Mouse (Mus musculus) forebrain, embryonic 14.5 days (tissue): ENCODE results near the gene Carns1. TPM values are rescaled to one million over a fixed set of nuclear protein-coding genes. Genes with fewer than 3 reads are reported as not detected.

Experiments used
- ATAC-seq: fragments of 200-750 bp; cut with Nextera tagmentation; 2 replicates; pipeline ENCODE4 v1.8.0; 2017; ENCODE audit warnings: mild to moderate bottlenecking, moderate library complexity
- DNase-seq: peaks from one replicate; pipeline ENCODE4 v3.0.0-alpha.2; 2015; ENCODE audit warnings: low spot score
- H3K27ac ChIP-seq: fragments of 300-500 bp; sonication (generic); 2 replicates; pipeline ENCODE4 v1.5.1; 2014; ENCODE audit warnings: low read depth, mild to moderate bottlenecking, control low read depth, low read length, moderate library complexity
- H3K27me3 ChIP-seq: fragments of 300-500 bp; sonication (generic); replicated peaks from 2 replicates; pipeline ENCODE4 v1.6.1; 2014; ENCODE audit warnings: low read length, control low read depth, mixed read lengths; ENCODE audit not compliant: control insufficient read depth, insufficient read depth
- H3K36me3 ChIP-seq: fragments of 300-500 bp; sonication (generic); 2 replicates; pipeline ENCODE4 v1.6.1; 2014; ENCODE audit warnings: low read length, control low read depth; ENCODE audit not compliant: control insufficient read depth, insufficient read depth
- H3K4me1 ChIP-seq: fragments of 300-500 bp; sonication (generic); 2 replicates; pipeline ENCODE4 v1.6.1; 2014; ENCODE audit warnings: antibody characterized with exemption, low read length, control low read depth; ENCODE audit not compliant: control insufficient read depth, insufficient read depth
- H3K4me2 ChIP-seq: fragments of 300-500 bp; sonication (generic); 2 replicates; pipeline ENCODE4 v1.6.1; 2014; ENCODE audit warnings: mild to moderate bottlenecking, control low read depth, low read length
- H3K4me3 ChIP-seq: fragments of 300-500 bp; sonication (generic); 2 replicates; pipeline ENCODE4 v1.5.1; 2014; ENCODE audit warnings: low read depth, low read length, control low read depth
- H3K9ac ChIP-seq: fragments of 300-500 bp; sonication (generic); 2 replicates; pipeline ENCODE4 v1.6.1; 2014; ENCODE audit warnings: mild to moderate bottlenecking, low read length, control low read depth, moderate library complexity
- H3K9me3 ChIP-seq: fragments of 300-500 bp; sonication (generic); replicated peaks from 2 replicates; pipeline ENCODE4 v1.6.1; 2016; ENCODE audit warnings: low read length, control low read depth, mixed read lengths; ENCODE audit not compliant: control insufficient read depth
- WGBS: fragments of 180-500 bp; shearing (Covaris S2); extraction: QIAGEN DNeasy Blood & Tissue Kit; methylation state at CpG from one replicate; pipeline ENCODE4 v1.1.7; 2014; 5-methylcytosine and 5-hydroxymethylcytosine counted together
- polyA plus RNA-seq: library from polyadenylated mRNA; unstranded; fragments of >200 nt; fragmentation: Nextera tagmentation; extraction: Ambion mirVana; gene quantifications from 2 replicates; pipeline ENCODE4 v1.2.1, GENCODE M21; 2014

The Carns1 gene
- polyA plus RNA-seq, 1 experiment from 2014 or later, result 3.9 TPM

DNA sequence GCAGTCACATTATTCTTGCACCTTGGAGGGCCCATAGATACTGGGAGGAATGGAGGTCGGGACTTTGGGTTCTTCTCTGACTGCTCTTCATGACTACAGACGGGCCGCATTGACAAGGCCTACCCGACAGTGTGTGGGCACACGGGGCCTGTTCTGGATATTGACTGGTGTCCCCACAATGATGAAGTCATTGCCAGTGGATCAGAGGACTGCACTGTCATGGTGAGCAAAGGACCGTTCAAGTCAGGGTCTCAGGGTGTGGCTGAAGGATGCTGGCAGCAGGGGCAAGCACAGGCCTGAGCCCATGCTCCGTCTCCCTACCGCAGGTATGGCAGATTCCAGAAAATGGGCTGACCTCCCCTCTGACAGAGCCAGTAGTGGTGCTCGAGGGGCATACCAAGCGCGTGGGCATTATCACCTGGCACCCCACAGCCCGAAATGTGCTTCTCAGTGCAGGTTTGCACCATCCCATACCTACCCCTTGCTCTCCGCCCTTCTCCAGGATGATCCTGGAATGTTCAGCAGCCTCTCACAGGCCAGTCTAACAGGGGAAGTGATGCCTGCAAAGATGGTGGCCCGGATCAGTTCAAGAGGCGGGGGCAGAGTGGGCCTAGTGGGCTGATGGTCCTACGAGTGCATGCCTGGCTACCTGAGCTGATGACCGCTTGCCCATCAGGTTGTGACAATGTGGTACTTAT is 25.4 kb downstream of the Carns1 start:
- DNase-seq, result no peak
- no peaks in the 10 kb centered on the region for H3K9me3 ChIP-seq
- no peak overlapping the region for H3K4me3 ChIP-seq
- H3K4me1 ChIP-seq, result peaks cover 10% of the 10 kb centered on the region
- no peak for ATAC-seq
- H3K36me3 ChIP-seq, result peaks cover 32% of the 10 kb centered on the region
- H3K27ac ChIP-seq, result no peak overlapping the region
- 95% methylated on average over 17 of the region's 17 CpGs for WGBS
- no peaks in the 10 kb centered on the region for H3K27me3 ChIP-seq
- no peak overlapping the region for H3K9ac ChIP-seq
- H3K4me2 ChIP-seq, result no peak overlapping the region

DNA sequence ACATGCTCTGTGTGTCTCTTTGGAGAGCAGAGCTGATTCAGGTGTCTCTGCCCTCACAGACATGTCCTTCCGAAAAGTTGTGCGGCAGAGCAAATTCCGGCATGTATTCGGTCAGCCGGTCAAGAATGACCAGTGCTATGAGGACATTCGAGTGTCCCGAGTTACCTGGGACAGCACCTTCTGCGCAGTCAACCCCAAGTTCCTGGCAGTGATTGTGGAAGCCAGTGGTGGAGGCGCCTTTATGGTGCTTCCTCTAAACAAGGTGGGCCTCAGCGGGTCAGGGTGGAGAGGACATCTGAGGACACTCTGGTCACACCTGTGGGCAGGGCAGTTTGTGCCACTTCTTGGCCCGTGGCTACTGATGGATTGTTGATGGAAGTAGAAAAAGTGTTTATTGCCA is 26.0 kb downstream of the Carns1 start:
- Histone ChIP-seq H3K27me3 (no peaks in the 10 kb centered on the region), H3K4me1 (peaks cover 10% of the 10 kb centered on the region), H3K36me3 (peaks cover 32% of the 10 kb centered on the region), H3K9ac (peak overlapping the region; percentile 74), H3K27ac (no peak overlapping the region), H3K4me3 (peak overlapping the region; percentile 57), H3K9me3 (no peaks in the 10 kb centered on the region), H3K4me2 (peak overlapping the region; percentile 79)
- DNase-seq (no peak), ATAC-seq (no peak)
- 93% methylated on average over 11 of the region's 11 CpGs for WGBS

DNA sequence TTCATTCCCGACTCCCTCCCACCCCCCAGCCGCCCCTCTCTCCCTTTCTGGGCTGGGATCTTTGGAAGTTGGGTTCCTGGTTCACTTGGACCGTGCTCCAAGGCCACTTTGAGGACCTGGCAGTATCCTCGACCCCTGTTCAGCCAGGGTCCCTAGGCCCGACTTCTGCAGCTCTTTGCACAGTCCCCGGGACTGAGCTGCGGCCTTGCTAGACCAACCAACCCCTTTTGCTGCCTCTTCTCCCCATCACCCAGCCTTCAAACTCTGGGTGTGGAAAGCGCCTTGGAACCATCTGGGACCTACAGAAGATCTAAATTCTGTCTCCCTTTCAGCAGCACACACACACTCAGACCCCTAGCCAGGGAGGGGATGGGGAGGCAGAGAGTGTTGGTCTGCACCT is 26.5 kb downstream of the Carns1 start:
- 3% methylated on average over 7 of the region's 8 CpGs for WGBS
- no peaks in the 10 kb centered on the region for H3K27me3 ChIP-seq
- H3K36me3 ChIP-seq, result peaks cover 32% of the 10 kb centered on the region
- peak overlapping the region; percentile 79 for H3K4me2 ChIP-seq
- H3K9ac ChIP-seq, result peak overlapping the region; percentile 74
- peak overlapping the region; percentile 57 for H3K4me3 ChIP-seq
- peaks cover 10% of the 10 kb centered on the region for H3K4me1 ChIP-seq
- ATAC-seq, result peak; percentile 37; the same call in 1 of the 2 replicates
- no peak overlapping the region; the same call in 1 of the 2 replicates for H3K27ac ChIP-seq
- no peak for DNase-seq
- H3K9me3 ChIP-seq, result no peaks in the 10 kb centered on the region

DNA sequence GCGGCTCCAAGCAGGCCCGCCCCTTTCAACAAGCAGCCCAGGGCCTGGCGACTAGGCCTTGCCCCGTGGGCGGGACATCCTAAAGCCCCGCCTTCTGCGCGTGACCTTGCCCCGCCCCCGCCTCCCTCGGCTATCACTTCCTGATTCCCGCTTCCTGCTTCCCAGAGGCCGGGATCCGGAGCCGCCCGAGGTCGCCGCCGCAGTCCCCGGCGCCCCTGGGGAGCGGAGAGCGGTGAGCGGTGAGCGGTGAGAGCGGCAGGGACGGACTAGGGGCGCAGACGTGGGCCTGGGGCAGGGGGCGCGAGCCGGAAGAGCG is 26.8 kb downstream of the Carns1 start, which contains the start of gene Coro1b:
Gene Coro1b (plus strand): TSS at position 129 of the 316 bp plus-strand sequence.
- peak; percentile 93 for DNase-seq
- 2% methylated on average over 32 of the region's 33 CpGs for WGBS
- Histone ChIP-seq H3K27me3 (no peaks in the 10 kb centered on the region), H3K9ac (peak within 1 kb of the TSS; percentile 74), H3K27ac (no peak within 1 kb of the TSS; the same call in 1 of the 2 replicates), H3K36me3 (peaks cover 29% of the 10 kb centered on the region), H3K4me3 (peak within 1 kb of the TSS; percentile 57), H3K4me1 (peaks cover 10% of the 10 kb centered on the region), H3K4me2 (peak within 1 kb of the TSS; percentile 79), H3K9me3 (no peaks in the 10 kb centered on the region)
- ATAC-seq, result peak; percentile 97

DNA sequence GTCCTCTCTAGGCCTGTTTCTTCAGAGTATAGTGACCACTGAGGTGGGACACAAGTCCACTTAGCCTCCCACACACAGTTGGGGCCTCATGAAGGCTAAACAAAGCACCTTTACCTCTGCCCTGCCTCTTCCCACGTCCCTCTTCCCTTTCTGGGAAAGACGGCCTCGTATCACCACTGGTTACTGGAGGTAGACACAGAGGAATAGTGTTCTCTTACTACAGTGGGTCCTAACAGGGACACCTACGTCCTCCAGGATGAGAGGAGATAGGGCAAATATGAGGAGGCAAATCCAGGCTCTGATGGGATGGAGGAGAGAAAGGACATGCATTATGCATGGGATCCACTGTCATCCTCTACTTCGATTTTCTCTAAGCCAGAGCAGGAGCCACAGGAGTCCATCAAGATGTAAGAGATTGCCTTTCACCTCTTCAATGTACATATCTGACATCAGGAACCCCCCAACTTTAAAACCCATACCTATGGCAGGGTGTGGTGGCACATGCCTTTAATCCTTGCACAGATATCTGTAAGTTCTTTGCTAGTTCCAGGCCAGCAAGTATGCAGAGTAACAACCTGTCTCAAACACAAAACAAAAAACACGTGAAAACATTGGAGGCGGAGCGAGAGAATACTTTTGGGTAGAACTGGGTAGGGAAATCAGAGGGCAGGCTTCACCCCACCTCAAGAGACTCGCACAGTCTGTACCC is 27.3 kb downstream of the Carns1 start:
- DNase-seq (no peak), ATAC-seq (peak; percentile 15; the same call in 1 of the 2 replicates)
- Histone ChIP-seq H3K9me3 (no peaks in the 10 kb centered on the region), H3K27me3 (no peaks in the 10 kb centered on the region), H3K36me3 (peaks cover 24% of the 10 kb centered on the region), H3K9ac (peak overlapping the region; percentile 74), H3K27ac (no peak overlapping the region), H3K4me2 (peak overlapping the region; percentile 79), H3K4me1 (peaks cover 10% of the 10 kb centered on the region), H3K4me3 (peak overlapping the region; percentile 57)
- 34% methylated on average over 9 of the region's 9 CpGs for WGBS

DNA sequence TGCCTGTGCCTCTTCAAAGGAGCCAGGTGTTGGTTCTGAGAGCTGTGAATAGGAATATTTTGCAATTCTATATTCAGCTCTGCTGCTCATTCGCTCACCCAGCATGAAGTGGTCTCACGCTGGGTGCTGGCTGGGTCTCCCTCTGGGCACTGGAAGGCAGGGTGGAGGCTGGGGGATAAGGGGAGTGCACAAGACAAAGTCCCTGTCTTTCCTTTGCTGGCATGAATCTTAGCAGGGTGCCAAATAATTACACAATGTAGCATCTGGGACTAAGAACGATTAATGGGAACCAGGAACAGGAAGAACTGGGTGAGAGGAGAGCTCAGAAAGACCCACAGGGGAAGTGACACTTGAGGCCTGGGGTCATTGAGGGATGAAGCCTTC is 28.3 kb downstream of the Carns1 start:
- 38% methylated on average over 3 of the region's 3 CpGs for WGBS
- Histone ChIP-seq H3K4me3 (no peak overlapping the region), H3K27me3 (no peaks in the 10 kb centered on the region), H3K36me3 (peaks cover 16% of the 10 kb centered on the region), H3K27ac (no peak overlapping the region), H3K9me3 (no peaks in the 10 kb centered on the region), H3K9ac (no peak overlapping the region), H3K4me2 (no peak overlapping the region), H3K4me1 (peaks cover 10% of the 10 kb centered on the region)
- ATAC-seq, result no peak
- DNase-seq, result no peak

DNA sequence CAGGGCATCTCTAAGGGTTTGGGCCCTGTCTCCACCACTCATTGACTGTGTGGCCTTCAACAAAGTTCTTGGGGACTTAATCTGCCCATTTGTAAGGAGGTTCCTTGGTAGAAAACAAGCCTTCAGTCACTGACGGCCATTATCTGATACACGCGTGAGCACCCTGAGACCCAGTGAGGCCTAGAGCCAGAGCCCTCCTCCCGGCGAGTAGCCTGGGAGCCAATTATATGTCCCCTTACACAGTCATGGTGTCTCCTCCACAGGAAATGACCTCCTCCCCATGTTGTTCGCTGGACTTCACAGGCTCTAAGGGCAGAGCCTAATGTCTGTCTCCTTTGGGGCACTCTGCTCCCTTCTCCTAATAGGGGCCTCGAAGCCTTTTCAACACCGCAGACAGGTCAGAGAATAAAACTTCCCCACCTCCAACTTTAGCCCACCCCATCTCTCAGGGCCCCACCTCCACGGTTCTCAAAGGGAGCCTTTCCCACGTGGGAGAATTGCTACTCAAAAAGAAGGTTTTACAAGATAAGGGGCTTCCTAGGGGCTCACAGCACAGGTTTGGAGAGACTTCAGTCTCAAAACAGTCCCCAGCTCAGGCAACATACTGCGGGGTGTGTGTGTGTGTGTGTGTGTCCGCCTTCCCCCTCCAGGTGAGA is 28.8 kb downstream of the Carns1 start:
- Histone ChIP-seq H3K4me3 (no peak overlapping the region), H3K4me1 (peaks cover 10% of the 10 kb centered on the region), H3K9me3 (no peaks in the 10 kb centered on the region), H3K27ac (no peak overlapping the region), H3K27me3 (no peaks in the 10 kb centered on the region), H3K36me3 (peaks cover 13% of the 10 kb centered on the region), H3K4me2 (no peak overlapping the region), H3K9ac (no peak overlapping the region)
- DNase-seq (no peak), ATAC-seq (no peak)
- WGBS, result 61% methylated on average over 12 of the region's 12 CpGs

DNA sequence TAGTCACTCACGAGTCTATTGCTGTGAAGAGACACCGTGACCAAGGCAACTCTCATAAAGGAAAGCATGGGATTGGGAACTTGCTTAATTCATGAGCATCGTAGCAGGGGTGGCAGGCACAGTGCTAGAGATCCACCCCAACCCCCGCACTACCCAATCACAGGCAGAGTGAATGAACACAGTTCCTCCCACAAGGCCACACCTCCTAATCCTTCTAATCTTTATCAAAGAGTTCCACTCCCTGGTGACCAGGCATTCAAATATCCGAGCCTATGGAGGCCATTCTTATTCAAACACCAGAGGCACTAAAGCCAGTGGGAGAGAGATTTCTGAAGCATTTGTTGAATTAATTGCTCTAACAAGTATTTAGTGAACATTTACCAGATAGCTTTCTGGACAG is 29.3 kb downstream of the Carns1 start:
- 76% methylated on average over 5 of the region's 5 CpGs for WGBS
- no peak for DNase-seq

More for the DNA sequence above, 29.3 kb downstream of the Carns1 start:
- no peaks in the 10 kb centered on the region for H3K9me3 ChIP-seq
- peaks cover 10% of the 10 kb centered on the region for H3K4me1 ChIP-seq
- no peak for ATAC-seq
- no peaks in the 10 kb centered on the region for H3K27me3 ChIP-seq
- no peak overlapping the region for H3K4me2 ChIP-seq
- H3K4me3 ChIP-seq, result no peak overlapping the region
- H3K9ac ChIP-seq, result no peak overlapping the region
- no peak overlapping the region for H3K27ac ChIP-seq
- peaks cover 8% of the 10 kb centered on the region for H3K36me3 ChIP-seq
